Mouse (Mus musculus) B cell, adult 2 months (primary cell): ENCODE data around the gene D930048N14Rik.
"Not testable (repeated sequence)": the region's sequence is repeated elsewhere in the genome, so short reads cannot be mapped to it uniquely, and the experiment has no call there.

ENCODE experiments used
- DNase-seq, 2 experiments: peaks; one replicate each; pipeline ENCODE4 v3.0.0; 2022

The D930048N14Rik gene

GRCm38 (mm10) chr11:51654891-51655290 lies 4.1 kb downstream of the D930048N14Rik start:
- DNase-seq: no peak

DNA sequence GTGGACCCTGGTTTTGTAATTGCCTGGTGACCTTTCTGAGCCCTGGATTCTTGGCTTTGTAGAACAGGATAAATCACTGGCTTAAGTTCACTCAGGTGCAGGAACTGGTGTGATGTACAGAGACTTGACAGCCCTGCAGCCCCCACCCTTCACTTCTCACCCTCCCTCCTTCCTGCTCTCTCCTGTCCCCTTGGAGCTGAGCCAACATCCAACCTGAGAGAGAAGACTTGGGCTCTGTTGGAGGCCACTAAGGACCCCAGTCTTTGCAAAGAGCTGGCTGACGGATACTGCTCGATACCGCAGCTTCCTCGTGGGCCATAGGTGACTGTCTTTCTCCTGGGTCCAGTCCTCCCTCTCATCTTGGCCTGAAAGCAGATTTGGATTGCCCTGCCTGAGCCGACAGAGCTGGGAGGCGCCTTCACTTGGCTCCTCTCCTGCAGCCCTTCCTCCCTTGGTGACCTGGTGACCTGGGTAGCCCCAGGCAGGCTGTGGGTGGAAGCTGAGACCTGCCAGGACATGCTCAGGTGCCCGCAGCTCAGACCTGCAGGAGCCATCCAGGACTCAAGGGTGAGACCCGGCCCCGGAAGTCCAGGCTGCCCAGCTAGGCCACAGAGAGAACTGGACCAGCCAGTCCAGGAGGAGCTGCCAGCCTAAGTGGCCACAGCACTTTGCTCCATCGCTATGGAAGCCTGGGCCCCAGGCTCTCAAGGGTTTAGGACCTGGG lies 6.2 kb downstream of the D930048N14Rik start:
- DNase-seq: no peak

- DNase-seq: no peak
Measured at GRCm38 (mm10) chr11:51658291-51658690, 7.5 kb downstream of the D930048N14Rik start.

DNA sequence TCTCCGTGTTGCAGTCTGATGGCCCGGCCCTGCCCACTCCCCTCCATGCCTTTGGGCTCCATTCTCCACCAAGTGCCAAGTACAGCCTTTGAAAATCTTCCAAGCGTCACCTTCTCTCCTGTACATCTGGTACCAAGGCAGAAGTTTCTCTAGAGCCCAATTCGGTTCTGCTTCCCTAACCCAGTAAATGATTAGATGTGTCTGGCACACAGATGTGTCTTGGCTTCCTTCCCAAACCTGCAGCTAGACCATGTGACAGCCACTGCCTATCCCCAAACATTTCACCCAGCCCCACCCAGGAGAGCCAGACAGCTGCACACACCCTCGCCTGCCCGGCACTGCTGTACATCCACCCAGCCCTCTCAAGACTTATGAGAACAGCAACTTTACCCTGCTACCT lies 8.0 kb downstream of the D930048N14Rik start:
- DNase-seq: no peak

- DNase-seq: no peak
Measured at GRCm38 (mm10) chr11:51661867-51662365, 11.2 kb downstream of the D930048N14Rik start.

DNA sequence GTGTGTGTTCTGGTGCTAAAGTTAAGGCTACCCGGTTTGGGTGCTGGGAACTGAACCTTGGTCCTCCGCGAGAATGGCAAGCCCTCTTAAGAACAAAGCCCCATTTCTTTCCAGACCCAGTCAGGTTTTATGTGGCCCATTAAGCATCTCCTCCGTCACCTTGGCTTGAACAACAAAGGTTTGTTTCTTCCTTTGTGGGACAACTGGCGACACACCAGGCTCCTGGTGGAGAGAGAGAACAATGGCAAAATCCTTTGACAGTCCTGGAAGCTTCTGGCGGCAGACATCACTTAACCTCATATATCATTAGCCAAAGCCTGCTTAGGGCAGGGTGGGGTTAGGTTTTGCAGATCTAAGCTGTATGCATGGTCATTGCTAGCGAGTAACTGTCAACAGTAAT lies 11.9 kb downstream of the D930048N14Rik start:
- no peak for DNase-seq

DNA sequence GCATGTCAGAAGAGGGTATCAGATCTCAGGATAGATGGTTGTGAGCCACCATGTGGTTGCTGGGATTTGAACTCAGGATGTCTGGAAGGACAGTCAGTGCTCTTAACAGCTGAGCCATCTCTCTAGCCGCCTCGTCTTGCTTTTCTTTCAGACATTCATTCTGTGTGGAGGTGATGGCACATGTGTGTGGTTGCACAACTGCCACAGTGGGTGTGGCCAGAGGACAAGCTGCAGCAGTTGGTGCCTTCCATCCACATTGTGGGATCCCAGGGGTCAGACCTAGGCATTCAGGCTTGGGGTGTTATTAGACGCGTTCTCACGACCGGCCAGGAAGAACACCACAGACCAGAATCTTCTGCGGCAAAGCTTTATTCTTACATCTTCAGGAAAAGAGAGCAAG lies 14.0 kb downstream of the D930048N14Rik start:
- not testable (repeated sequence) for DNase-seq

DNA sequence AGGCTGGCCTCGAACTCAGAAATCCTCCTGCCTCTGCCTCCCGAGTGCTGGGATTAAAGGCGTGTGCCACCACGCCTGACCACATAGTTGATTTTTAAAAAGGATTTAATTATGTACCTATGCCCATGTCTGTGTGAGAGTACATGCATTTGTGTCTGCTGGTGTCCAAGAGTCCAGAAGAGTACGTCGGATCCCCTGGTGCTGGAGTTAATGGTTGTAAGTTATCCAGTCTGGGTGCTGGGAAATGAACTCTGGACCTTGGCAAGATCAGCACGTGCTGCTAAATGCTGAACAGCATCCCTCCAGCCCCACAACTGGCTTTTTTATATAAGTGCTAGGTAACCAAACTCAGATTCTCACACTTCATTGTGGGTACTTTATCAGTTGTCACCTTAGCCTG lies 20.1 kb downstream of the D930048N14Rik start:
- DNase-seq: no peak

DNA sequence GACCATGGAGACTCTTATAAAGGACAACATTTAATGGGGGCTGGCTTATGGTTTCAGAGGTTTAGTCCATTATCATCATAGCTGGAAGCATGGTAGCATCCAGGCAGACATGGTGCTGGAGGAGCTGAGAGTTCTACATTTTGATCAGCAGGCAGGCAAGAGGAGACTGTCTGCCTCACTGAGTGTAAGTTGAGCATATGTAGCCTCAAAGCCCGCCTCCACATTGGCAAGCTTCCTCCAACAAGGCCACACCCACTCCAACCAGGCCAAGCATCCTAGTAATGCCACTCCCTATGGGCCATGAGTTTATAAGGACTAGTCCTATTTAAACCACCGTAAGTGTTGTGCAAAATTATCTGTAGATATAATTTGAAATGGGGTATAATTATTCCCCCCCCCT lies 20.6 kb downstream of the D930048N14Rik start:
- no peak for DNase-seq

DNA sequence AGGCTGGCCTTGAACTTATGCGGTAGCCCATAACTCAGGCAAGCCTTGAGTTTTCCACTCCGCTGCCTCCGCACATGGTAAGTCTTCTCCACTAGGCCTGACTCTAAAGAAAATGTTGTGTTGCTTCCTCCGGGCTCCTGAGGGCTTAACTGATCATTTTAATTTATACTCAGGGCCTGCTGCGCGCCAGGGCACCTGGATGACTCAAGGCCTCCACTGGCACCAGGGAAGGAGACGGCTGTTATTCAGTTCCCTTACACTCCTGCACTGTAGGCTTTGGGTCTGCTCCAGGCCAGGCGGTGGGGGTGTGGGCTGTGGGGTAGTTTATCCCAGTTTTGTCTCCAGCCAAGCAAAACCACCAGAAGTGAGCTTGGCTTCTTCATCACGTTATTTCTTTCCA lies 22.5 kb downstream of the D930048N14Rik start:
- no peak for DNase-seq

GRCm38 (mm10) chr11:51675386-51675785 lies 24.6 kb downstream of the D930048N14Rik start:
- DNase-seq: no peak

DNA sequence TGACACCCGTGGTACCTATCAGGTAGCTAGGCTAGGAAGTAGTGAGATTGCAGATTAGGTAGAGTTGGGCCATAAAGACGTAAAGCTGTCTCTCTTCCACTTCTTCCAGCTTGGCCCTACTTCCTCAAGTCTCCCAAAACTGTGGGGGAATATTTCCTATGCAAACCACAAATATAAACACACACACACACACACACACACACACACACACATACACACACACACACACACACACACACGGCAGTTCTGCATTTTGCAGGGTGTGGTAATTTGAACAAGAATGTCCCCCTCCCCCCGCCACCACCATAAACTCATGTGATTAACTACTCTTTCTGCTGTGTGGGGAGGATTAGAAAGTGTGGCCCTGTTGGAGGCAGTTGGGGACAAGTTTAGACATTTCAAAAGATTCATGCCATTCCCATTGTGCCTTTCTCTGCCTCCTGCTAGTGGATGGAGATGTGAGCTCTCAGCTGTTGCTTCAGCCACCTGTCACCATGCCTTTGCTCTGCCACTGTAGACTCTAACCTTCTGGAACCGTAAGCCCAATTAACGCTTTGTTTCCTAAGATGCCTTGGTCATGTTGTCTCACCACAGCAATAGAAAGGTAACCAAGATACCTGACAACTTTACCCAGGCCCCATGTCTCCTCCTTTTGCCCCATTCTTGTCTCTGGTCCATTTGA lies 27.1 kb downstream of the D930048N14Rik start:
- DNase-seq: peak; percentile 20 to 34

DNA sequence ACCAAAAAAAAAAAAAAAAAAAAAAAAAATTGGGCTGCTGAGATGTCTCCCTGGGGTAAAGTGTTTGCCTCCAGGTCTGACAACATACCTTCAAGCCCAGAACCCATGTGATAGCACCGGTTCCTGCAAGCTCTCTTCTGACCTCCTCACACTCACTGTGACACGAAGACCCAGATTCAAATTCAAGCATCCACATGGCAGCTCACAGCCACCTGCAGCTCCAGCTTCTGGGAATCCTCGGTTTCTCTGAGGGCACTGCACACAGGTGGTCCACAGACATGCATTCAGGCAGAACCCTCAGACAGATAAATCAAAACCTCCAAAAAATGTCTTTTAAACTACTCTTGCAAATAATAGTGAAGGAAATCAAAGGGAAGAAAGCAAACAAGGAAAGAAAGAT lies 28.7 kb downstream of the D930048N14Rik start:
- DNase-seq: no peak

- peak; percentile 93 to 94 for DNase-seq
Measured at GRCm38 (mm10) chr11:51681324-51681975, 30.7 kb downstream of the D930048N14Rik start.

DNA sequence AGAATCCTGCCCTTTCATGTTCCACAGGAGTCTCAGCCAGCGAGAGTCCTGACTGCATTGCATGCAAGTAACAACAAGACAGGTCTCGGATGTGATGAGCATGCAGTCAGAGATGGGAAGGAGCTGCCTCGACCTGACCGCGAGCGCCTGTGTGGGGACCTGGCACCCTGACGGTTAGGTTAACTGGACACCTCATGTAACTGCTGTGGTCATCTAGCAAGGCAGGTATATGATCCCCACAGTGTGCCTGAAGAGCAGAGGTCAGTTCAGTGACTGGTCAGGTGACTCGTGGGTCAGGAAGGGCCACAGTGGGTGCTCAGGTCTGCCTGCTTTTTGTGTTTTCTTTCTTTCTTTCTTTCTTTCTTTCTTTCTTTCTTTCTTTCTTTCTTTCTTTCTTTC lies 31.2 kb downstream of the D930048N14Rik start:
- DNase-seq: no peak

- peak; percentile 98 for DNase-seq
Measured at GRCm38 (mm10) chr11:51688330-51689328, 37.9 kb downstream of the D930048N14Rik start, which contains the start of gene 0610009B22Rik. TSS of gene 0610009B22Rik (minus strand) at chr11:51688874.

DNA sequence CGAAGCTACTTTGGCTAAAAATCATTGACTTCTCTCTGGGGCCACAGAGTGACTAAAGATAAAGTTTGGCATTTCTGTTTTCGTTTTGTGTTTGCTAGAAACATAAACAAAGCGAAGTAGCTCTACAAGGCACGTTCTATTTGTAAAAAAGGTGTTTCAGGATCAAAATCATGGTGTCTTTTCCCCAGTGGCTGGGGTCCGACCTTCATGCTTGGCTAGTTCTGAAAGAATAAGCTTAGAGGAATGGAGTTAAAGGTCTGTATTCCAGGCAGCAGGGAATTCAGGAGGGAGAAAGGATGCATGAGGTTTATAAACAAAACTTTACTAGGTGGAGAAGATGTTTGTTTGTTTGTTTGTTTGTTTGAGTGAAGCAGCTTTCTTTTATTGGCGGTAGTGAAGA lies 38.6 kb downstream of the D930048N14Rik start:
- DNase-seq: no peak

- not testable (repeated sequence) for DNase-seq
Measured at GRCm38 (mm10) chr11:51690597-51690996, 39.8 kb downstream of the D930048N14Rik start.

DNA sequence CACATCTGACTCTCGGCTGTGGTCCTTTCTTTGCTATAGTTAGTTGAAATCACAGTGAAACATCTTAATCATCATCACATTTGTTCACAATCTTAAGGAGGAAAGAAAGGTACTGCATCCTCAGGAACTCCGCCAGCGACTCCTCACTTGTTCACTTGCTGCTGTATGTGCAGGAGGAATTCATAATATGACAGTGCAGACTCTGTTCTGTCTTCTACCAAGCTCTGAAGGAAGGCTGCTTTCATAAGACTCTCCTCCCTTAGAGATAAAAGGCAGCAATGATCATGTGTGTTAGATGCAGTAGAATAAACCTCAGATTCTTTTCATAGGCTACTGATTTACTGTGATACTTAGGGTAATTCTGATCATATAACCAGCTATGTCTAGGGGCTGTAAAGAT lies 44.2 kb downstream of the D930048N14Rik start:
- DNase-seq: no peak

DNA sequence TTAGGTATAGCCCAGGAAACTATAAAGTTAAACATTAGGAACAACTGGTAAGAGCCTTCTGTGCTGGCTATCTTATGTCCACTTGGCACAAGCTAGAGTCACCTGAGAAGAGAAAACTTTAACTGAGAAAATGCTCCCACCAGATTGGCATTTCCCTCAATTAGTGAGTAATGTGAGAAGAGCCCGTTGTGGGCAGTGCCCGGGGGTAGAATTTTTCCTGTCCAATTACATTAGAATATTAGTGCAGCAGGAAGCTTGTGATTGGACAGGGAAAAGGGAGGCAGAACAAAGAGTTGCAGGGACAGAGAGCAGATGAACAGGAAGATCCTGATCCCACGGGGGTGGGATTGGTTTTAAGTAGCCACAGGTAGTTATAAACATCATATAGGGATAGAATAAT lies 52.1 kb downstream of the D930048N14Rik start:
- no peak for DNase-seq

GRCm38 (mm10) chr11:51703379-51703998 lies 52.7 kb downstream of the D930048N14Rik start:
- peak; percentile 75 to 78 for DNase-seq

GRCm38 (mm10) chr11:51706451-51706850 lies 55.7 kb downstream of the D930048N14Rik start:
- no peak for DNase-seq
